Mouse (Mus musculus) kidney, adult 2 months (tissue): ENCODE data around the gene Fibcd1. TPM values are rescaled to one million over a fixed set of nuclear protein-coding genes. Genes with fewer than 3 reads are reported as not detected.

ENCODE experiments used
- DNase-seq: peaks from one replicate; pipeline ENCODE4 v3.0.0; 2021
- H3K27ac ChIP-seq: fragments of 200-500 bp; 2 replicates; pipeline ENCODE4 v1.5.1; 2012; ENCODE audit warnings: low read depth, low read length, control low read depth, inconsistent platforms; ENCODE audit not compliant: insufficient read depth
- H3K27me3 ChIP-seq: fragments of 200-500 bp; replicated peaks from 2 replicates; pipeline ENCODE4 v1.6.1; 2012; ENCODE audit warnings: mild to moderate bottlenecking, moderate library complexity, low read length, inconsistent platforms; ENCODE audit not compliant: control insufficient read depth, insufficient read depth
- H3K36me3 ChIP-seq: fragments of 200-500 bp; 2 replicates; pipeline ENCODE4 v1.6.1; 2012; ENCODE audit warnings: mild to moderate bottlenecking, moderate library complexity, low read length, inconsistent platforms; ENCODE audit not compliant: control insufficient read depth, insufficient read depth
- H3K4me1 ChIP-seq: fragments of 200-500 bp; 2 replicates; pipeline ENCODE4 v1.6.1; 2011; ENCODE audit warnings: low read length; ENCODE audit not compliant: control insufficient read depth, insufficient read depth
- H3K4me3 ChIP-seq: fragments of 200-500 bp; 2 replicates; pipeline ENCODE4 v1.5.1; 2011; ENCODE audit warnings: mild to moderate bottlenecking, low read depth, low read length, control low read depth; ENCODE audit not compliant: insufficient read depth
- CTCF ChIP-seq: fragments of 200-500 bp; conservative IDR thresholded peaks from 2 replicates; pipeline ENCODE4 v1.5.1; 2011; ENCODE audit warnings: low read depth, mild to moderate bottlenecking, control low read depth, low read length, moderate library complexity, mixed read lengths; ENCODE audit not compliant: insufficient read depth, insufficient read length
- POLR2A ChIP-seq: fragments of 200-500 bp; IDR thresholded peaks from one replicate; pipeline ENCODE4 v1.6.1; 2011; ENCODE audit warnings: low read depth, low read length, control low read depth
- WGBS: fragments of 180-500 bp; shearing (Covaris S2); methylation state at CpG from one replicate; pipeline ENCODE4 v1.1.7; 2018; 5-methylcytosine and 5-hydroxymethylcytosine counted together
- polyA plus RNA-seq: library from polyadenylated mRNA; depleted of rRNA; stranded (reverse); fragments of >200 nt; gene quantifications from 2 replicates; pipeline ENCODE4 v1.2.3, GENCODE M21; 2012

Fibcd1 gene
- polyA plus RNA-seq, 1 experiment: 0.05 TPM

GRCm38 (mm10) chr2:31844729-31845136 is 1.1 kb downstream of the Fibcd1 start:
- H3K36me3 ChIP-seq: no peaks in the 10 kb centered on the region
- no peak overlapping the region for H3K4me3 ChIP-seq
- H3K27me3 ChIP-seq: peaks cover 13% of the 10 kb centered on the region
- 25% methylated on average over 10 of the region's 10 CpGs for WGBS
- no peak for DNase-seq
- no peak overlapping the region for H3K27ac ChIP-seq
- H3K4me1 ChIP-seq: no peaks in the 10 kb centered on the region
- no peak for TF ChIP-seq POLR2A
- TF ChIP-seq CTCF: no peak

GRCm38 (mm10) chr2:31838868-31839267 is 6.9 kb downstream of the Fibcd1 start:
- Histone ChIP-seq H3K27me3 (no peaks in the 10 kb centered on the region), H3K27ac (no peak overlapping the region), H3K36me3 (no peaks in the 10 kb centered on the region), H3K4me3 (no peak overlapping the region), H3K4me1 (no peaks in the 10 kb centered on the region)
- DNase-seq: peak; percentile 60
- TF ChIP-seq POLR2A (no peak), CTCF (no peak)
- WGBS: 45% methylated on average over 1 of the region's 1 CpGs

- 53% methylated on average over 6 of the region's 6 CpGs for WGBS
- H3K4me1 ChIP-seq: no peaks in the 10 kb centered on the region
- H3K27me3 ChIP-seq: no peaks in the 10 kb centered on the region
- TF ChIP-seq CTCF (no peak), POLR2A (no peak)
- DNase-seq: no peak
- no peak overlapping the region for H3K27ac ChIP-seq
- H3K4me3 ChIP-seq: no peak overlapping the region
- no peaks in the 10 kb centered on the region for H3K36me3 ChIP-seq
Observed at GRCm38 (mm10) chr2:31836985-31837384, 8.8 kb downstream of the Fibcd1 start.

- Histone ChIP-seq H3K4me3 (no peak overlapping the region), H3K4me1 (no peaks in the 10 kb centered on the region), H3K27ac (no peak overlapping the region), H3K36me3 (no peaks in the 10 kb centered on the region), H3K27me3 (no peaks in the 10 kb centered on the region)
- peak; percentile 76 for DNase-seq
- TF ChIP-seq POLR2A: no peak
- TF ChIP-seq CTCF: no peak
- 33% methylated on average over 10 of the region's 10 CpGs for WGBS
Observed at GRCm38 (mm10) chr2:31836091-31836490, 9.7 kb downstream of the Fibcd1 start.

GRCm38 (mm10) chr2:31828311-31828825 is 17.4 kb downstream of the Fibcd1 start:
- Histone ChIP-seq H3K27me3 (no peaks in the 10 kb centered on the region), H3K27ac (no peak overlapping the region), H3K4me1 (no peaks in the 10 kb centered on the region), H3K4me3 (no peak overlapping the region), H3K36me3 (no peaks in the 10 kb centered on the region)
- 40% methylated on average over 4 of the region's 4 CpGs for WGBS
- TF ChIP-seq POLR2A (no peak), CTCF (no peak)
- no peak for DNase-seq

- Histone ChIP-seq H3K4me3 (no peak overlapping the region), H3K36me3 (no peaks in the 10 kb centered on the region), H3K27ac (no peak overlapping the region), H3K4me1 (no peaks in the 10 kb centered on the region), H3K27me3 (no peaks in the 10 kb centered on the region)
- WGBS: 20% methylated on average over 7 of the region's 7 CpGs
- TF ChIP-seq POLR2A (no peak), CTCF (no peak)
- peak; percentile 66 for DNase-seq
Observed at GRCm38 (mm10) chr2:31827877-31828276, 17.9 kb downstream of the Fibcd1 start.

GRCm38 (mm10) chr2:31826094-31827085 is 19.4 kb downstream of the Fibcd1 start:
- TF ChIP-seq POLR2A (no peak), CTCF (no peak)
- peak; percentile 31 for DNase-seq
- WGBS: 74% methylated on average over 14 of the region's 14 CpGs

More at GRCm38 (mm10) chr2:31826094-31827085, 19.4 kb downstream of the Fibcd1 start:
- Histone ChIP-seq H3K4me3 (no peak overlapping the region), H3K36me3 (no peaks in the 10 kb centered on the region), H3K27ac (no peak overlapping the region), H3K4me1 (no peaks in the 10 kb centered on the region), H3K27me3 (no peaks in the 10 kb centered on the region; the same call in 1 of the 2 replicates)
